31 mouse cellular contexts compared by ENCODE assay signal in the genomic region with DNA sequence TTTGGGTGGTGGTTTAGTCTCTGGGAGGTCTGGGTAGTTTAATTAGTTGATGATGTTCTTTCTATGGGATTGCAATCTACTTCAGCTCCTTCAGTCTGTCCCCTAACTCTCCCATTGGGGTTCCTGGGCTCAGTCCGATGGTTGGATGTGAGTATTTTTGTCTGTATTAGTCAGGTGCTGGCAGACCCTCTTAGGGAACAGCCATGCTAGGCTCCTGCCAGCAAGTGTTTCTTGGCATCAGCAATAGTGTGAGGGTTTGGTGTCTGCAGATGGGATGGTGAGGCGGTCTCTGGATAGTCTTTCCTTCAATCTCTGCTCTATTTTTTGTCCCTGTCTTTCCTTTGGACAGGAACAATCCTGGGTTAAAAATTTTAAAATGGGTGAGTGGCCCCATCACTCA. TPM values are rescaled to one million over a fixed set of nuclear protein-coding genes. Genes with fewer than 3 reads are reported as not detected.
DNase-seq lines count a peak whose midpoint lies in the region; ATAC-seq and TF ChIP-seq lines count a peak whose summit lies in the region.
"Had no signal": no experiment of that assay in that cellular context is flagged by ENCODE, and none has a peak within 500 bp of the region (broad histone marks: within the 10 kb centered on the region; RNA-seq: fewer than 3 reads in every experiment).

No protein-coding gene starts in this region.

- no peaks in the 10 kb centered on the region for H3K4me1 ChIP-seq in cerebellum, adult 2 months (ENCODE audit: control insufficient read depth, insufficient read depth, low read length)
- peaks cover 4% of the 10 kb centered on the region for H3K4me1 ChIP-seq in forebrain, embryonic 15.5 days
- H3K4me1 ChIP-seq in forebrain, embryonic 13.5 days = no peaks in the 10 kb centered on the region
- no peaks in the 10 kb centered on the region for H3K4me1 ChIP-seq in midbrain, embryonic 15.5 days
- H3K4me1 ChIP-seq: heart, embryonic 12.5 days; hindbrain, embryonic 10.5 days; hindbrain, embryonic 13.5 days had no signal

- H3K27me3 ChIP-seq in cerebellum, adult 2 months (ENCODE audit: control insufficient read depth, insufficient read depth, low read length) = no peaks in the 10 kb centered on the region
- no peaks in the 10 kb centered on the region for H3K27me3 ChIP-seq in forebrain, embryonic 15.5 days
- no peaks in the 10 kb centered on the region for H3K27me3 ChIP-seq in forebrain, embryonic 13.5 days
- H3K27me3 ChIP-seq in midbrain, embryonic 15.5 days (replicated peaks) = 0 out of 2 replicates have a peak, but pooled peaks cover 3% of the 10 kb centered on the region
- H3K27me3 ChIP-seq: embryonic facial prominence, embryonic 13.5 days; heart, embryonic 15.5 days; hindbrain, embryonic 13.5 days; intestine, embryonic 15.5 days had no signal

- 27% methylated on average over 2 of the region's 2 CpGs for WGBS in cerebellum, adult 2 months
- WGBS in forebrain, embryonic 15.5 days = 71% methylated on average over 2 of the region's 2 CpGs
- WGBS in forebrain, embryonic 13.5 days = 78% methylated on average over 2 of the region's 2 CpGs
- 86% methylated on average over 2 of the region's 2 CpGs for WGBS in midbrain, embryonic 15.5 days

- H3K9me3 ChIP-seq in forebrain, embryonic 15.5 days = no peaks in the 10 kb centered on the region
- no peaks in the 10 kb centered on the region for H3K9me3 ChIP-seq in forebrain, embryonic 13.5 days (replicated peaks)
- no peaks in the 10 kb centered on the region for H3K9me3 ChIP-seq in midbrain, embryonic 15.5 days
- H3K9me3 ChIP-seq: embryonic facial prominence, embryonic 10.5 days; embryonic facial prominence, embryonic 13.5 days; heart, embryonic 12.5 days; heart, embryonic 15.5 days; hindbrain, embryonic 10.5 days; hindbrain, embryonic 13.5 days; intestine, embryonic 15.5 days; kidney, embryonic 15.5 days had no signal

- peak; percentile 45 to 46 for DNase-seq in cerebellum, postnatal 10 days
- no peak for DNase-seq in cerebellum, adult 2 months
- no peak for DNase-seq in frontal cortex, postnatal 10 days (ENCODE audit: low spot score in 2 of 2)
- peak; percentile 30 for DNase-seq in brain, adult 2 months (ENCODE audit: low read depth, low spot score)
- DNase-seq: adrenal gland, adult 8-10 months; adrenal gland, postnatal 25 days; cerebellum, adult 11-12 months; cerebellum, adult 9-10 months; cerebellum, postnatal 36 days; embryo, embryonic 11 days; heart, adult 11 months; heart, postnatal 10 days; heart, postnatal 36 days; kidney, adult 11 months; kidney, adult 8-10 months had no signal

- no peak overlapping the region for H3K9ac ChIP-seq in forebrain, embryonic 15.5 days (replicated peaks)
- H3K9ac ChIP-seq in forebrain, embryonic 13.5 days = no peak overlapping the region
- no peak overlapping the region for H3K9ac ChIP-seq in midbrain, embryonic 15.5 days
- H3K9ac ChIP-seq: embryonic facial prominence, embryonic 13.5 days; heart, embryonic 12.5 days; heart, embryonic 15.5 days; hindbrain, embryonic 13.5 days; intestine, embryonic 15.5 days; kidney, embryonic 15.5 days had no signal

- no peak for TF ChIP-seq CTCF in cerebellum, adult 2 months (IDR thresholded peaks at IDR 0.05; ENCODE audit: borderline replicate concordance, insufficient read depth, low read depth, low read length)

- no peak overlapping the region for H3K4me3 ChIP-seq in cerebellum, adult 2 months (replicated peaks; ENCODE audit: insufficient read depth, low read depth, low read length)
- H3K4me3 ChIP-seq in forebrain, embryonic 15.5 days = no peak overlapping the region
- H3K4me3 ChIP-seq in forebrain, embryonic 13.5 days = no peak overlapping the region
- H3K4me3 ChIP-seq in midbrain, embryonic 15.5 days = no peak overlapping the region
- H3K4me3 ChIP-seq: embryonic facial prominence, embryonic 10.5 days; embryonic facial prominence, embryonic 13.5 days; erythroblast, embryonic 14.5 days; heart, embryonic 12.5 days; heart, embryonic 15.5 days; hindbrain, embryonic 10.5 days; hindbrain, embryonic 13.5 days; intestine, embryonic 15.5 days; kidney, embryonic 15.5 days had no signal

- no peak for TF ChIP-seq POLR2A in cerebellum, adult 2 months (IDR thresholded peaks at IDR 0.05; ENCODE audit: borderline replicate concordance, insufficient read depth, low read length)

- no peaks in the 10 kb centered on the region for H3K36me3 ChIP-seq in forebrain, embryonic 15.5 days
- H3K36me3 ChIP-seq in forebrain, embryonic 13.5 days (ENCODE audit: poor library complexity, severe bottlenecking) = no peaks in the 10 kb centered on the region
- H3K36me3 ChIP-seq in midbrain, embryonic 15.5 days (replicated peaks) = no peaks in the 10 kb centered on the region
- H3K36me3 ChIP-seq: embryonic facial prominence, embryonic 10.5 days; embryonic facial prominence, embryonic 13.5 days; heart, embryonic 12.5 days; heart, embryonic 15.5 days; hindbrain, embryonic 10.5 days; hindbrain, embryonic 13.5 days; intestine, embryonic 15.5 days; kidney, embryonic 15.5 days had no signal

- no peak overlapping the region for H3K4me2 ChIP-seq in forebrain, embryonic 15.5 days (replicated peaks)
- H3K4me2 ChIP-seq in forebrain, embryonic 13.5 days = no peak overlapping the region
- no peak overlapping the region for H3K4me2 ChIP-seq in midbrain, embryonic 15.5 days
- H3K4me2 ChIP-seq: embryonic facial prominence, embryonic 13.5 days; heart, embryonic 12.5 days; heart, embryonic 15.5 days; hindbrain, embryonic 13.5 days; intestine, embryonic 15.5 days; kidney, embryonic 15.5 days had no signal

- H3K27ac ChIP-seq in cerebellum, adult 2 months (ENCODE audit: insufficient read depth, low read length) = no peak overlapping the region
- H3K27ac ChIP-seq in forebrain, embryonic 15.5 days (replicated peaks) = no peak overlapping the region
- H3K27ac ChIP-seq in forebrain, embryonic 13.5 days = no peak overlapping the region
- no peak overlapping the region for H3K27ac ChIP-seq in midbrain, embryonic 15.5 days
- H3K27ac ChIP-seq: embryonic facial prominence, embryonic 10.5 days; embryonic facial prominence, embryonic 13.5 days; heart, embryonic 15.5 days; hindbrain, embryonic 10.5 days; hindbrain, embryonic 13.5 days; intestine, embryonic 15.5 days; kidney, embryonic 15.5 days had no signal

- peak; percentile 71 for ATAC-seq in forebrain, embryonic 15.5 days (replicated peaks)
- ATAC-seq in forebrain, embryonic 13.5 days = no peak
- peak; percentile 59 for ATAC-seq in frontal cortex, adult (ENCODE audit: low TSS enrichment)
- no peak for ATAC-seq in midbrain, embryonic 15.5 days (replicated peaks)
- ATAC-seq: activated CD4-positive, CD25-positive, alpha-beta regulatory T cell, adult 4 months; hindbrain, embryonic 16.5 days; intestine, embryonic 15.5 days had no signal

RNA-seq across cellular contexts. Expression of a gene that starts 7.4 kb away (rescaled TPM):
- polyA plus RNA-seq in cerebellum, adult 2 months (2012; rRNA removed) = 28.8 and 30.5 TPM in 2 replicates
- 10.7 and 12.0 TPM in 2 replicates for polyA plus RNA-seq in forebrain, embryonic 15.5 days (2015; fragmentation: Nextera tagmentation; extraction: Ambion mirVana)
- polyA plus RNA-seq in forebrain, embryonic 13.5 days (2015; fragmentation: Nextera tagmentation; extraction: Ambion mirVana) = 13.2 and 14.8 TPM in 2 replicates
- polyA plus RNA-seq in midbrain, embryonic 15.5 days (2015; fragmentation: Nextera tagmentation; extraction: Ambion mirVana) = 8.7 and 10.1 TPM in 2 replicates

RNA-seq across cellular contexts. Expression of a gene that starts 8.7 kb away (rescaled TPM):
- polyA plus RNA-seq in cerebellum, adult 2 months (2012; rRNA removed) = not detected in 2 replicates
- polyA plus RNA-seq in forebrain, embryonic 15.5 days (2015; fragmentation: Nextera tagmentation; extraction: Ambion mirVana) = 0.22 and 0.24 TPM in 2 replicates
- polyA plus RNA-seq in forebrain, embryonic 13.5 days (2015; fragmentation: Nextera tagmentation; extraction: Ambion mirVana) = 0.19 TPM in 1 of 2 replicates, not detected in the other
- not detected in 2 replicates for polyA plus RNA-seq in midbrain, embryonic 15.5 days (2015; fragmentation: Nextera tagmentation; extraction: Ambion mirVana)
- polyA plus RNA-seq: activated CD4-positive, CD25-positive, alpha-beta regulatory T cell, adult 4 months; cortical plate, adult 2 months; erythroblast, embryonic 14.5 days had no signal

RNA-seq across cellular contexts. Expression of a gene that starts 11.7 kb away (rescaled TPM):
- polyA plus RNA-seq in cerebellum, adult 2 months (2012; rRNA removed) = 26.1 and 31.3 TPM in 2 replicates
- 61.4 and 62.7 TPM in 2 replicates for polyA plus RNA-seq in forebrain, embryonic 15.5 days (2015; fragmentation: Nextera tagmentation; extraction: Ambion mirVana)
- polyA plus RNA-seq in forebrain, embryonic 13.5 days (2015; fragmentation: Nextera tagmentation; extraction: Ambion mirVana) = 62.7 and 73.9 TPM in 2 replicates
- polyA plus RNA-seq in midbrain, embryonic 15.5 days (2015; fragmentation: Nextera tagmentation; extraction: Ambion mirVana) = 45.9 and 47.7 TPM in 2 replicates

RNA-seq across cellular contexts. Expression of a gene that starts 33.4 kb away (rescaled TPM):
- polyA plus RNA-seq in cerebellum, adult 2 months (2012; rRNA removed) = 11.5 and 13.4 TPM in 2 replicates
- 2.2 and 2.3 TPM in 2 replicates for polyA plus RNA-seq in forebrain, embryonic 15.5 days (2015; fragmentation: Nextera tagmentation; extraction: Ambion mirVana)
- 1.3 and 2.0 TPM in 2 replicates for polyA plus RNA-seq in forebrain, embryonic 13.5 days (2015; fragmentation: Nextera tagmentation; extraction: Ambion mirVana)
- polyA plus RNA-seq in midbrain, embryonic 15.5 days (2015; fragmentation: Nextera tagmentation; extraction: Ambion mirVana) = 1.7 and 2.6 TPM in 2 replicates
- polyA plus RNA-seq: activated CD4-positive, CD25-positive, alpha-beta regulatory T cell, adult 4 months; erythroblast, embryonic 14.5 days had no signal

RNA-seq across cellular contexts. Expression of a gene that starts 38.0 kb away (rescaled TPM):
- not detected in 2 replicates for polyA plus RNA-seq in cerebellum, adult 2 months (2012; rRNA removed)
- not detected in 2 replicates for polyA plus RNA-seq in forebrain, embryonic 15.5 days (2015; fragmentation: Nextera tagmentation; extraction: Ambion mirVana)
- not detected in 2 replicates for polyA plus RNA-seq in forebrain, embryonic 13.5 days (2015; fragmentation: Nextera tagmentation; extraction: Ambion mirVana)
- not detected in 2 replicates for polyA plus RNA-seq in midbrain, embryonic 15.5 days (2015; fragmentation: Nextera tagmentation; extraction: Ambion mirVana)
- polyA plus RNA-seq: activated CD4-positive, CD25-positive, alpha-beta regulatory T cell, adult 4 months; cortical plate, adult 2 months; embryonic facial prominence, embryonic 10.5 days; embryonic facial prominence, embryonic 13.5 days; erythroblast, embryonic 14.5 days; heart, embryonic 12.5 days; heart, embryonic 15.5 days; hindbrain, embryonic 10.5 days; hindbrain, embryonic 13.5 days; hindbrain, embryonic 16.5 days; intestine, embryonic 15.5 days; kidney, embryonic 15.5 days had no signal

Comparison
In these comparisons a context has a peak if more than half of its experiments do, and no peak if none do; other contexts are left out.
1. DNase-seq: peak in cerebellum, postnatal 10 days (2 of 2) and brain, adult 2 months (single experiment); none in cerebellum, adult 2 months (0 of 2) and frontal cortex, postnatal 10 days (0 of 2).
2. ATAC-seq: peak in forebrain, embryonic 15.5 days (single experiment) and frontal cortex, adult (single experiment); none in forebrain, embryonic 13.5 days (single experiment) and midbrain, embryonic 15.5 days (single experiment).